Mouse (Mus musculus) embryonic facial prominence, embryonic 14.5 days (tissue): ENCODE data around the gene Ergic1. TPM values are rescaled to one million over a fixed set of nuclear protein-coding genes. Genes with fewer than 3 reads are reported as not detected.

Experiments
- ATAC-seq: fragments of 200-750 bp; cut with Nextera tagmentation; 2 replicates; pipeline ENCODE4 v1.8.0; 2017; ENCODE audit warnings: low read depth, moderate number of reproducible peaks, moderate TSS enrichment
- DNase-seq: peaks from one replicate; pipeline ENCODE4 v3.0.0-alpha.2; 2015; ENCODE audit warnings: low spot score
- H3K27ac ChIP-seq: fragments of 300-500 bp; sonication (generic); replicated peaks from 2 replicates; pipeline ENCODE4 v1.5.1; 2014; ENCODE audit warnings: low read depth, mild to moderate bottlenecking, low read length, moderate library complexity
- H3K27me3 ChIP-seq: fragments of 300-500 bp; sonication (generic); replicated peaks from 2 replicates; pipeline ENCODE4 v1.6.1; 2014; ENCODE audit warnings: low read length; ENCODE audit not compliant: control insufficient read depth, insufficient read depth
- H3K36me3 ChIP-seq: fragments of 300-500 bp; sonication (generic); 2 replicates; pipeline ENCODE4 v1.6.1; 2014; ENCODE audit warnings: low read length, mixed read lengths; ENCODE audit not compliant: control insufficient read depth, insufficient read depth
- H3K4me1 ChIP-seq: fragments of 300-500 bp; sonication (generic); 2 replicates; pipeline ENCODE4 v1.6.1; 2014; ENCODE audit warnings: antibody characterized with exemption, low read length; ENCODE audit not compliant: control insufficient read depth, insufficient read depth
- H3K4me2 ChIP-seq: fragments of 300-500 bp; sonication (generic); 2 replicates; pipeline ENCODE4 v1.6.1; 2014; ENCODE audit warnings: low read depth, mild to moderate bottlenecking, low read length, moderate library complexity, mixed read lengths
- H3K4me3 ChIP-seq: fragments of 300-500 bp; sonication (generic); 2 replicates; pipeline ENCODE4 v1.5.1; 2014; ENCODE audit warnings: low read depth, mild to moderate bottlenecking, low read length
- H3K9ac ChIP-seq: fragments of 300-500 bp; sonication (generic); 2 replicates; pipeline ENCODE4 v1.6.1; 2014; ENCODE audit warnings: low read depth, mild to moderate bottlenecking, low read length, moderate library complexity, mixed read lengths
- H3K9me3 ChIP-seq: fragments of 300-500 bp; sonication (generic); 2 replicates; pipeline ENCODE4 v1.6.1; 2016; ENCODE audit warnings: low read length; ENCODE audit not compliant: control insufficient read depth
- WGBS: fragments of 180-500 bp; shearing (Covaris S2); extraction: QIAGEN DNeasy Blood & Tissue Kit; methylation state at CpG from one replicate; pipeline ENCODE4 v1.1.7; 2014; 5-methylcytosine and 5-hydroxymethylcytosine counted together
- polyA plus RNA-seq: library from polyadenylated mRNA; unstranded; fragments of >200 nt; fragmentation: Nextera tagmentation; extraction: Ambion mirVana; gene quantifications from 2 replicates; pipeline ENCODE4 v1.2.1, GENCODE M21; 2014

The Ergic1 gene
- polyA plus RNA-seq, 1 experiment from 2014 or later: 149 TPM

GRCm38 (mm10) chr17:26645411-26645854 lies 84.1 kb downstream of the Ergic1 start:
- 83% methylated on average over 8 of the region's 8 CpGs for WGBS

DNA sequence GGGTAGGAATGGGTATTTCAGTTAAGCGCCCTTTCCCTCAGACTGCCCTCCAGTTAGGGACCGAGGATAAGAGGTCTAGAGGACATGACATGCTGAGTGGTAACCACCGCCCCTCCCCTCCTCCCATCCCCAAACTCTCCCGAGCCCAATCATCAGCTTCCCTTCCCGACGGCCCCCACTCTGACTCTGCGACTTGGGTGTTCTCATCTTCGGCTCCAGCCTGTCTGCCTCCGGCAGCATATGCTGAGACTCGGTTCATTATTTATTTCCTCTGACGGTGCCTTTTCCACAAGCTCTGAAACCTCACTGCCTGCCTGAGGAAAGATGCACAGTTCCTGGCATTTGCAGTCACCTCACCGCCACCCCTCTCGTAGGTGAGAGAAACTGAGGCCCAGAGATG lies 86.0 kb downstream of the Ergic1 start:
- DNase-seq (peak; percentile 44), ATAC-seq (no peak)
- no peak overlapping the region for H3K4me2 ChIP-seq
- no peak overlapping the region for H3K4me3 ChIP-seq
- H3K9me3 ChIP-seq: no peaks in the 10 kb centered on the region
- 65% methylated on average over 13 of the region's 13 CpGs for WGBS
- peaks cover 76% of the 10 kb centered on the region for H3K36me3 ChIP-seq
- no peaks in the 10 kb centered on the region for H3K27me3 ChIP-seq
- H3K9ac ChIP-seq: no peak overlapping the region
- H3K27ac ChIP-seq: peak overlapping the region; percentile 74
- no peaks in the 10 kb centered on the region for H3K4me1 ChIP-seq

More at GRCm38 (mm10) chr17:26645411-26645854, 84.1 kb downstream of the Ergic1 start:
- no peak overlapping the region for H3K4me3 ChIP-seq
- H3K27ac ChIP-seq: no peak overlapping the region
- H3K4me2 ChIP-seq: no peak overlapping the region
- ATAC-seq (no peak), DNase-seq (no peak)
- no peak overlapping the region for H3K9ac ChIP-seq
- H3K27me3 ChIP-seq: no peaks in the 10 kb centered on the region
- no peaks in the 10 kb centered on the region for H3K9me3 ChIP-seq
- H3K4me1 ChIP-seq: no peaks in the 10 kb centered on the region
- peaks cover 88% of the 10 kb centered on the region for H3K36me3 ChIP-seq

DNA sequence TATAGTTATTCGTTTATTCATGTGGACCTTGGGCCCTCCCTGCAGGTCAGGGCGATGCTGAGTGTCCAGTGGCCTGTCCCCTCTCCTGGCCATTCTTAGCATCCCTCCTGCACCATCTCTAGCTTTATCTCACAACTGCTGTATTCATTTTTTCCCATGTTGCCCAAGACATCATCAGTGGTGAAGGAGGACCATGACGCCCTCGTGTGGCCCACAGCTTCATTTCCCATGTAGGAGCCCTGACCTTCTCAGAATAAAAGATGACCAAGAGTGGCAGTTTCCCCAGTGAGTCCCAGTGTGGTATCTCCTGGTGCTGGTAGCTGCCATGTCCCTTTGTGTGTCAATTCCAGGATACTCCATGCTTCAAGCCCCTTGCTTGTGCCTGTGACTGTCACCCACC lies 88.3 kb downstream of the Ergic1 start:
- H3K27ac ChIP-seq: peak overlapping the region; percentile 82
- H3K4me1 ChIP-seq: no peaks in the 10 kb centered on the region
- DNase-seq (no peak), ATAC-seq (no peak)
- no peaks in the 10 kb centered on the region for H3K9me3 ChIP-seq
- 84% methylated on average over 4 of the region's 4 CpGs for WGBS
- H3K9ac ChIP-seq: no peak overlapping the region
- H3K27me3 ChIP-seq: no peaks in the 10 kb centered on the region
- H3K36me3 ChIP-seq: peaks cover 69% of the 10 kb centered on the region
- H3K4me2 ChIP-seq: no peak overlapping the region
- no peak overlapping the region for H3K4me3 ChIP-seq

GRCm38 (mm10) chr17:26650451-26651363 lies 89.4 kb downstream of the Ergic1 start:
- Histone ChIP-seq H3K27ac (peak overlapping the region; percentile 82), H3K4me2 (no peak overlapping the region), H3K36me3 (peaks cover 69% of the 10 kb centered on the region), H3K9me3 (no peaks in the 10 kb centered on the region), H3K4me1 (no peaks in the 10 kb centered on the region), H3K27me3 (no peaks in the 10 kb centered on the region), H3K9ac (no peak overlapping the region), H3K4me3 (no peak overlapping the region)
- peak; percentile 85 for DNase-seq
- 65% methylated on average over 14 of the region's 14 CpGs for WGBS
- ATAC-seq: peak; percentile 85

GRCm38 (mm10) chr17:26658854-26659572 lies 97.7 kb downstream of the Ergic1 start:
- H3K27ac ChIP-seq: no peak overlapping the region
- H3K9me3 ChIP-seq: no peaks in the 10 kb centered on the region
- DNase-seq (peak; percentile 73), ATAC-seq (no peak)
- no peaks in the 10 kb centered on the region for H3K27me3 ChIP-seq
- peaks cover 6% of the 10 kb centered on the region for H3K4me1 ChIP-seq
- H3K36me3 ChIP-seq: peaks cover 33% of the 10 kb centered on the region
- WGBS: 41% methylated on average over 18 of the region's 21 CpGs
- no peak overlapping the region for H3K4me3 ChIP-seq
- H3K9ac ChIP-seq: no peak overlapping the region
- H3K4me2 ChIP-seq: no peak overlapping the region

DNA sequence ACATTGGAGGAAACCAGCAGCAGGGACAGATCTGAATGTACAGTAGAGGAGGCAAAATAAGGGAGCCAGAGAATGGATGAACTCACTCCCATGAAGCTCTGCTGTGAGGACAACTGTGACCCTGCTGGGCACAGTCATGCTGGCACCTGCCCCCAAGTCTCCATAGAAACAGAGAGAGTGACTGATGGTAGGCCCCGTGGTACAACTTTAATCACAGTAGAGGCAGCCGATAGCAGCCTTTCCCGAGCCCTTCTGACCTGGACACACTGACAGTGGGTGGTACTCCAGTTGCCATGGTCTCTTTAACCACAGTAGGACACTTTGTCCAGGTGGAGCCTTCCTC lies 98.3 kb downstream of the Ergic1 start:
- Histone ChIP-seq H3K27me3 (no peaks in the 10 kb centered on the region), H3K4me2 (no peak overlapping the region), H3K9ac (no peak overlapping the region), H3K9me3 (no peaks in the 10 kb centered on the region), H3K27ac (no peak overlapping the region), H3K4me1 (peaks cover 7% of the 10 kb centered on the region), H3K4me3 (no peak overlapping the region), H3K36me3 (peaks cover 28% of the 10 kb centered on the region)
- ATAC-seq (no peak), DNase-seq (no peak)
- 74% methylated on average over 3 of the region's 3 CpGs for WGBS

GRCm38 (mm10) chr17:26660192-26660912 lies 99.1 kb downstream of the Ergic1 start:
- Histone ChIP-seq H3K27me3 (no peaks in the 10 kb centered on the region), H3K36me3 (peaks cover 19% of the 10 kb centered on the region; the same call in 1 of the 2 replicates), H3K4me1 (peaks cover 7% of the 10 kb centered on the region), H3K4me3 (no peak overlapping the region), H3K4me2 (no peak overlapping the region), H3K9me3 (no peaks in the 10 kb centered on the region), H3K27ac (no peak overlapping the region), H3K9ac (no peak overlapping the region)
- WGBS: 26% methylated on average over 20 of the region's 21 CpGs
- ATAC-seq: peak; percentile 35; the same call in 1 of the 2 replicates
- peak; percentile 81 for DNase-seq

- Histone ChIP-seq H3K9me3 (no peaks in the 10 kb centered on the region), H3K36me3 (0 out of 2 replicates have a peak, but pooled peaks cover 5% of the 10 kb centered on the region), H3K4me2 (no peak overlapping the region), H3K4me1 (peaks cover 7% of the 10 kb centered on the region), H3K9ac (no peak overlapping the region), H3K27me3 (no peaks in the 10 kb centered on the region), H3K4me3 (no peak overlapping the region), H3K27ac (no peak overlapping the region)
- no peak for ATAC-seq
- WGBS: 83% methylated on average over 5 of the region's 5 CpGs
- no peak for DNase-seq
These were observed 100.9 kb downstream of the Ergic1 start for GRCm38 (mm10) chr17:26662204-26662603.
